Mouse (Mus musculus): ENCODE results near the gene C5ar2. TPM values are rescaled to one million over a fixed set of nuclear protein-coding genes. Genes with fewer than 3 reads are reported as not detected.
A peak's percentile ranks its signal among the peaks of the same experiment; 100 is the strongest.

The C5ar2 gene
- polyA plus RNA-seq, 1 experiment from 2014 or later: 1.2 TPM

- no peak overlapping the region for H3K27ac ChIP-seq (ENCODE audit: low read depth)
- H3K9me3 ChIP-seq (ENCODE audit: low read length): peaks cover 4% of the 10 kb centered on the region; the same call in 1 of the 2 replicates
- DNase-seq (no peak), ATAC-seq (no peak)
- H3K36me3 ChIP-seq (replicated peaks; ENCODE audit: insufficient read depth, low read length): no peaks in the 10 kb centered on the region
- WGBS (ENCODE audit: insufficient replicate concordance): 35% methylated on average over 5 of the region's 5 CpGs
- no peaks in the 10 kb centered on the region for H3K27me3 ChIP-seq (ENCODE audit: insufficient read depth, low read length)
- TF ChIP-seq CTCF (IDR thresholded peaks at IDR 0.05; ENCODE audit: low read depth) (no peak), EP300 (IDR thresholded peaks at IDR 0.05; ENCODE audit: low read depth) (no peak; the same call in 1 of the 2 replicates)
- H3K4me3 ChIP-seq (ENCODE audit: low read depth, low read length): no peak overlapping the region
- H3K9ac ChIP-seq (replicated peaks): no peak overlapping the region
- no peak overlapping the region for H3K4me2 ChIP-seq (ENCODE audit: low read depth, low read length)
- H3K4me1 ChIP-seq (ENCODE audit: insufficient read depth): peaks cover 8% of the 10 kb centered on the region
Observed at GRCm38 (mm10) chr7:16229869-16230268, 14.1 kb downstream of the C5ar2 start.

DNA sequence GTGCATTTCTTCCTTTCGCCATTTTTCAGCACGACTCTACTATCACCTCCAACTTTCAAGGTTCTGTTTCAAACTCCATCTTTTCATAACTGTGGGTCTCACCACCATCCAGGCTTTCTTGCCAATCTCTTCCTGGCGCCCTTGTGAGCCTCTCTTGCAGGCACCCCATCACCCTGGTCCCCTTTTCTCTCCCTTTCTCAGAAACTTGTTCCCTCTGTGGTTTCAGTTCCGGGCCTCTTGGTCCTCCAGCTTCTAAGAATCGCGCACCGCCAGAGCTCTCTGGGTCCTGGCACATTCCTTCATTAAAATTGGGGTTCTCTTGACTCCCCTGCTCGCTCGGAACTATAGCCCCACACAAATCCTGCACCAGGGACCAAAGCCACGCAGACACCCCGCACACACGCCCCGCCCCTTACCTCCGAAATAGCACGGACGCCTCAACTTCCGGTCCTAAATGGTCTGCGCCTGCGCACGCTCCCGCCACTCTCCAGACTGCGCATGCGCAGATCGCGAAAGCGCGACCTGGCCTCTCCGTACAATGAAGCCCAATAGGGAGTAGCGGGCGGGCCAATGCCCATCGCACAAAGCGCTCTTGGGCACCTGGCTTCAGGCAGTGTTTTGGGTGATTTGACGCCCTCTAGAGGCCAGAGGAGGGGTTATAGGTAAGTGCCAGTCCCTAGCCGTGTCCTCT lies 22.2 kb downstream of the C5ar2 start, which contains the start of gene Dhx34:
Dhx34 (minus strand) TSS at position 456 of the 691 bp plus-strand sequence.
- WGBS (ENCODE audit: insufficient replicate concordance): under 1% methylated on average over 34 of the region's 34 CpGs
- no peaks in the 10 kb centered on the region for H3K9me3 ChIP-seq (ENCODE audit: low read length)
- ATAC-seq (peak; percentile 98), DNase-seq (peak; percentile 97)
- peak within 1 kb of the TSS; percentile 90 for H3K27ac ChIP-seq (ENCODE audit: low read depth)
- TF ChIP-seq EP300 (IDR thresholded peaks at IDR 0.05; ENCODE audit: low read depth): no peak
- peak; percentile 76 for TF ChIP-seq CTCF (IDR thresholded peaks at IDR 0.05; ENCODE audit: low read depth)
- no peaks in the 10 kb centered on the region for H3K27me3 ChIP-seq (ENCODE audit: insufficient read depth, low read length)
- peak within 1 kb of the TSS; percentile 89 for H3K4me2 ChIP-seq (ENCODE audit: low read depth, low read length)
- no peaks in the 10 kb centered on the region; the same call in 1 of the 2 replicates for H3K36me3 ChIP-seq (replicated peaks; ENCODE audit: insufficient read depth, low read length)
- H3K4me3 ChIP-seq (ENCODE audit: low read depth, low read length): peak within 1 kb of the TSS; percentile 81
- peaks cover 12% of the 10 kb centered on the region for H3K4me1 ChIP-seq (ENCODE audit: insufficient read depth)
- peak within 1 kb of the TSS; percentile 85 for H3K9ac ChIP-seq (replicated peaks)

DNA sequence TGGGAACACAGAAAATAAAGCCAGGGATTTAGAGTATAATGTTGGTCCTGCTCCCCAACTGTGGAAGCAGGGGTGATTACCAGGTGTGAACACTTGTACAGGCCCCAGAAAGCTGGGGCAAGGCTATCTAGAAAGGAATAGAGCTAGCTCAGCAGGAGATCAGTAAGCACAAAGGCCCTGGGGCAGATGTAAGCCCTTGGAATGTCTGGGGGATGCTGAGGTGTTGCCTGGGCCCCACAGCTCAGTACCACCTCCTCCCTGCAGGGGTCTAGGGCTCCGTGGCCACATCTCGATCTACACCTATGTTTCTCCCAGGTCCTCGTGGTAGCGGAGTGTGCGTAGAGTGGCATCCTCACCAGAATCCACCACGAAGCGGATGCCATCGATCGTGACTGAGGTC lies 30.0 kb downstream of the C5ar2 start:
- TF ChIP-seq EP300 (IDR thresholded peaks at IDR 0.05; ENCODE audit: low read depth) (no peak), CTCF (IDR thresholded peaks at IDR 0.05; ENCODE audit: low read depth) (no peak)
- no peak overlapping the region for H3K9ac ChIP-seq (replicated peaks)
- no peak overlapping the region for H3K27ac ChIP-seq (ENCODE audit: low read depth)
- H3K4me1 ChIP-seq (ENCODE audit: insufficient read depth): no peaks in the 10 kb centered on the region
- H3K36me3 ChIP-seq (replicated peaks; ENCODE audit: insufficient read depth, low read length): peaks cover 52% of the 10 kb centered on the region
- H3K9me3 ChIP-seq (ENCODE audit: low read length): no peaks in the 10 kb centered on the region
- no peaks in the 10 kb centered on the region for H3K27me3 ChIP-seq (ENCODE audit: insufficient read depth, low read length)
- H3K4me2 ChIP-seq (ENCODE audit: low read depth, low read length): no peak overlapping the region
- ATAC-seq (no peak), DNase-seq (no peak)
- WGBS (ENCODE audit: insufficient replicate concordance): 85% methylated on average over 9 of the region's 9 CpGs
- H3K4me3 ChIP-seq (ENCODE audit: low read depth, low read length): no peak overlapping the region

- H3K36me3 ChIP-seq (replicated peaks; ENCODE audit: insufficient read depth, low read length): peaks cover 52% of the 10 kb centered on the region
- WGBS (ENCODE audit: insufficient replicate concordance): 70% methylated on average over 6 of the region's 6 CpGs
- no peaks in the 10 kb centered on the region for H3K4me1 ChIP-seq (ENCODE audit: insufficient read depth)
- DNase-seq (no peak), ATAC-seq (no peak)
- no peaks in the 10 kb centered on the region for H3K27me3 ChIP-seq (ENCODE audit: insufficient read depth, low read length)
- TF ChIP-seq EP300 (IDR thresholded peaks at IDR 0.05; ENCODE audit: low read depth): no peak
- TF ChIP-seq CTCF (IDR thresholded peaks at IDR 0.05; ENCODE audit: low read depth): no peak
- H3K27ac ChIP-seq (ENCODE audit: low read depth): no peak overlapping the region
- H3K4me3 ChIP-seq (ENCODE audit: low read depth, low read length): no peak overlapping the region
- no peak overlapping the region for H3K9ac ChIP-seq (replicated peaks)
- H3K9me3 ChIP-seq (ENCODE audit: low read length): no peaks in the 10 kb centered on the region
- H3K4me2 ChIP-seq (ENCODE audit: low read depth, low read length): no peak overlapping the region
Observed at GRCm38 (mm10) chr7:16213196-16213595, 30.8 kb downstream of the C5ar2 start.

DNA sequence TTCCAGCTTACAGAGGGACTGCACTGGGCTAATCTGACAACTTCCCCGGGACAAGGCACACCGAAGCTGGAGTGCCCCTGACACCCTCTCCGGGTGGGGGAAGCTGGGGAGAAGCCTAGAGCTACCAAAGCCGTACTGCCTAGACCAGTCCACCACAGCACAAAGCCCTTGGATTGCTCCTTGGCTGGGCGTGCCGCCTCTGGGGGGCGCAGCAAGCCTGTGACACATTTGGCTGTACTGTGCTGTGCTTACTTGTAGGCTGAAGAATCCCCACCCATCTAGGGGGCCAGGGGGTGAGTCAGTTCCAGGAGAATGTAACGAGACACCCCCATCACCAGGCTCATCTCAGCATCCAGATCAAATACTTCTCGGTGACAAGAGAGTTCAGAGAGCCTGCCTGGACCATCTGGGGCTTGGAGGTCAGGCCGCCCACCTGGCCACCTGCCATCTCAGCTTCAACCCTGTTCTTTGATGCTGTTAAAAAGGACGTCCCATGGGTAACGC lies 33.0 kb downstream of the C5ar2 start:
- Histone ChIP-seq H3K4me3 (ENCODE audit: low read depth, low read length) (no peak overlapping the region), H3K4me1 (ENCODE audit: insufficient read depth) (no peaks in the 10 kb centered on the region), H3K36me3 (replicated peaks; ENCODE audit: insufficient read depth, low read length) (peaks cover 50% of the 10 kb centered on the region), H3K4me2 (ENCODE audit: low read depth, low read length) (no peak overlapping the region), H3K9ac (replicated peaks) (no peak overlapping the region), H3K27me3 (ENCODE audit: insufficient read depth, low read length) (no peaks in the 10 kb centered on the region), H3K27ac (ENCODE audit: low read depth) (no peak overlapping the region), H3K9me3 (ENCODE audit: low read length) (no peaks in the 10 kb centered on the region)
- DNase-seq (peak; percentile 41), ATAC-seq (no peak)
- 70% methylated on average over 12 of the region's 12 CpGs for WGBS (ENCODE audit: insufficient replicate concordance)
- no peak for TF ChIP-seq EP300 (IDR thresholded peaks at IDR 0.05; ENCODE audit: low read depth)
- peak; percentile 62 for TF ChIP-seq CTCF (IDR thresholded peaks at IDR 0.05; ENCODE audit: low read depth)

DNA sequence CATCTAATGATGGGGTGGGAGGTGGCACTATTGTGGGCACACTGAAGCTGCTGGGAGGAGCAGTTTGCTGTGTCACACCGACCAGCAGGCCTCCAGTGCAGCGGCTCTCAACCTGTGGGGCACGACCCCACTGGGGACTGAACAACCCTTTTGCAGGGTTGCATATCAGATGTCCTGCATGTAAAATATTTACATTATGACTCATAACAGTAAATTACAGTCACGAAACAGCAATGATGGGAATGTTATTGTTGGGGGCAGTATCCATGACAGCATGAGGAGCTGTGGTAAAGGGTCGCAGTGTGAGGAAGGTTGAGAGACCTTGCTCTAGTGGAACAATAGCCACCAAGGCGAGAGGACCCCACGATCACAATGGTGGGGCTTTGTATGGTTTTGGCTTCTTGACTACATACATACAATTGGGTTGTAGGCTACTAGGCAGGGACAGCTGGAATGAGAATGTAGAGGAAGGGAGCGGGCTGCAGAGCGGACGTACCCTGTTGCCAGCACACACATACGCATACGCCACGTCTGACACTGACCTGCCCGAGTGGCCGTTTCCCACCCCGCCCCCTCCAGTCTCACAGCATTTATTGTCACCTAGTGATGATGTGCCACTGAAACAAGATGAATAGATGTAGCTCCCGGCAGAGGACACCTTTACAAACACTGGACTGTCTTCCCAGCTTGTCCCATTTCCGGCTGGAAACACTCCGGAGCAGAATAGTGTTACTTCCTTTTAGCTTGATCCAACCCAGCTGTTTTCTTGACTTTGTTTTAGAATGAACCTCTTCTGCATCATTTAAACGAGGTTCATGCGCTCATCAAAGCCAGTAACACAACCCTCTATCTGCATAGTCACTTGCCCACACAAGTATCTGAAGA lies 34.9 kb downstream of the C5ar2 start:
- H3K27ac ChIP-seq (ENCODE audit: low read depth): no peak overlapping the region
- WGBS (ENCODE audit: insufficient replicate concordance): 86% methylated on average over 21 of the region's 21 CpGs
- no peak overlapping the region for H3K4me2 ChIP-seq (ENCODE audit: low read depth, low read length)
- peaks cover 38% of the 10 kb centered on the region for H3K36me3 ChIP-seq (replicated peaks; ENCODE audit: insufficient read depth, low read length)
- H3K9me3 ChIP-seq (ENCODE audit: low read length): no peaks in the 10 kb centered on the region
- H3K9ac ChIP-seq (replicated peaks): no peak overlapping the region
- no peak overlapping the region for H3K4me3 ChIP-seq (ENCODE audit: low read depth, low read length)
- no peaks in the 10 kb centered on the region for H3K4me1 ChIP-seq (ENCODE audit: insufficient read depth)
- no peak for ATAC-seq
- TF ChIP-seq CTCF (IDR thresholded peaks at IDR 0.05; ENCODE audit: low read depth): no peak
- TF ChIP-seq EP300 (IDR thresholded peaks at IDR 0.05; ENCODE audit: low read depth): no peak
- no peaks in the 10 kb centered on the region for H3K27me3 ChIP-seq (ENCODE audit: insufficient read depth, low read length)
- DNase-seq: no peak
